Mouse (Mus musculus) heart, postnatal 25 days (tissue): ENCODE data around the gene Arhgef7. TPM values are rescaled to one million over a fixed set of nuclear protein-coding genes. Genes with fewer than 3 reads are reported as not detected.

ENCODE experiments used
- DNase-seq: peaks from one replicate; pipeline ENCODE4 v3.0.0; 2022; ENCODE audit warnings: low spot score
- intact Hi-C: fragments of 180-260 bp; cut with DNase I; formaldehyde crosslinking; loops from one replicate; pipeline ENCODE4 v1.15.1; 2025
- total RNA-seq, 2 experiments: library from RNA; stranded (reverse); gene quantifications; 2 replicates each; pipeline ENCODE4 v1.2.3; 2021

Arhgef7 gene
- total RNA-seq, 2 experiments from 2014 or later, result 153 to 155 TPM

- intact Hi-C loops, result loop anchor here (2.0 to 5.0 kb wide), 3 partner anchors 23 to 184 kb away; no protein-coding TSS in a partner anchor
- peak; percentile 85 for DNase-seq
Observed at GRCm38 (mm10) chr8:11757568-11758481, 30.3 kb downstream of the Arhgef7 start.

- intact Hi-C loops, result loop anchor here (2.0 to 5.0 kb wide), 2 partner anchors 22 to 184 kb away; no protein-coding TSS in a partner anchor
- DNase-seq, result no peak
Observed at GRCm38 (mm10) chr8:11758482-11759281, 31.2 kb downstream of the Arhgef7 start.

GRCm38 (mm10) chr8:11761551-11761950 lies 34.0 kb downstream of the Arhgef7 start:
- intact Hi-C loops, result no loop called here
- no peak for DNase-seq

- no peak for DNase-seq
- intact Hi-C loops, result no loop called here
Observed at GRCm38 (mm10) chr8:11762048-11762447, 34.5 kb downstream of the Arhgef7 start.

- intact Hi-C loops, result no loop called here
- DNase-seq, result no peak
Observed at GRCm38 (mm10) chr8:11762821-11763220, 35.3 kb downstream of the Arhgef7 start.

GRCm38 (mm10) chr8:11767213-11767840 lies 39.8 kb downstream of the Arhgef7 start:
- intact Hi-C loops, result no loop called here

GRCm38 (mm10) chr8:11770001-11770400 lies 42.5 kb downstream of the Arhgef7 start:
- intact Hi-C loops, result no loop called here
- no peak for DNase-seq

More at GRCm38 (mm10) chr8:11767213-11767840, 39.8 kb downstream of the Arhgef7 start:
- DNase-seq, result no peak

GRCm38 (mm10) chr8:11770521-11771080 lies 43.1 kb downstream of the Arhgef7 start:
- intact Hi-C loops, result no loop called here

GRCm38 (mm10) chr8:11771608-11772007 lies 44.1 kb downstream of the Arhgef7 start:
- intact Hi-C loops, result no loop called here
- no peak for DNase-seq

More at GRCm38 (mm10) chr8:11770521-11771080, 43.1 kb downstream of the Arhgef7 start:
- no peak for DNase-seq

GRCm38 (mm10) chr8:11774195-11775076 lies 46.9 kb downstream of the Arhgef7 start:
- DNase-seq, result no peak
- intact Hi-C loops, result no loop called here

- DNase-seq, result no peak
- intact Hi-C loops, result loop anchor here (2.0 kb wide), 1 partner anchor 139 kb away; no protein-coding TSS in a partner anchor
Observed at GRCm38 (mm10) chr8:11775889-11776288, 48.4 kb downstream of the Arhgef7 start.

GRCm38 (mm10) chr8:11776451-11777180 lies 49.1 kb downstream of the Arhgef7 start:
- no peak for DNase-seq
- intact Hi-C loops, result loop anchor here (2.0 kb wide), 1 partner anchor 140 kb away; no protein-coding TSS in a partner anchor

GRCm38 (mm10) chr8:11777201-11777600 lies 49.7 kb downstream of the Arhgef7 start:
- no peak for DNase-seq
- intact Hi-C loops, result loop anchor here (2.0 kb wide), 1 partner anchor 140 kb away; no protein-coding TSS in a partner anchor

- intact Hi-C loops, result no loop called here
- no peak for DNase-seq
Observed at GRCm38 (mm10) chr8:11778646-11779433, 51.3 kb downstream of the Arhgef7 start.

- DNase-seq, result no peak
- intact Hi-C loops, result loop anchor here (2.0 kb wide), 1 partner anchor 21 kb away; no protein-coding TSS in a partner anchor
Observed at GRCm38 (mm10) chr8:11779844-11780634, 52.5 kb downstream of the Arhgef7 start.

- intact Hi-C loops, result loop anchor here (2.0 kb wide), 1 partner anchor 22 kb away; no protein-coding TSS in a partner anchor
- DNase-seq, result no peak
Observed at GRCm38 (mm10) chr8:11780641-11781040, 53.1 kb downstream of the Arhgef7 start.
